In genomic region chr4:126115871-126116521, GRCm38 (mm10) we compare ENCODE assay signal across 21 mouse cellular contexts. TPM values are rescaled to one million over a fixed set of nuclear protein-coding genes. Genes with fewer than 3 reads are reported as not detected.
DNase-seq lines count a peak whose midpoint lies in the region; ATAC-seq and TF ChIP-seq lines count a peak whose summit lies in the region.
"Had no signal": no experiment of that assay in that cellular context is flagged by ENCODE, and none has a peak within 500 bp of the region (broad histone marks: within the 10 kb centered on the region; RNA-seq: fewer than 3 reads in every experiment).

No protein-coding gene starts in this region.

- no peaks in the 10 kb centered on the region for H3K9me3 ChIP-seq in midbrain, embryonic 12.5 days
- peaks cover 3% of the 10 kb centered on the region; the same call in 1 of the 2 replicates for H3K9me3 ChIP-seq in midbrain, embryonic 10.5 days (replicated peaks)
- H3K9me3 ChIP-seq in limb, embryonic 15.5 days, result no peaks in the 10 kb centered on the region

- no peak for DNase-seq in kidney, adult 2 months
- DNase-seq in kidney, postnatal 36 days, result no peak
- DNase-seq in midbrain, embryonic 10.5 days (ENCODE audit: low spot score), result no peak
- no peak for DNase-seq in layer of hippocampus, adult 18-20 months (ENCODE audit: low spot score in 2 of 2)
- DNase-seq in embryo, embryonic 11 days, result no peak
- DNase-seq: adrenal gland, postnatal 25 days; B cell, adult 2 months; cerebellum, adult 11 months; cerebellum, postnatal 25 days; gastrocnemius, postnatal 25 days; heart, adult 2 months; kidney, adult 18-20 months; kidney, postnatal 10 days; lung, adult 2 months; thymus, adult 2 months had no signal

- no peak overlapping the region for H3K4me2 ChIP-seq in midbrain, embryonic 12.5 days (replicated peaks)
- H3K4me2 ChIP-seq in limb, embryonic 15.5 days, result no peak overlapping the region
- H3K4me2 ChIP-seq: hindbrain, embryonic 12.5 days; neural tube, embryonic 13.5 days had no signal

- H3K27ac ChIP-seq in kidney, adult 2 months (ENCODE audit: insufficient read depth, low read depth, low read length), result 0 out of 2 replicates have a peak overlapping the region, but pooled peaks have one; percentile 10
- H3K27ac ChIP-seq in midbrain, embryonic 12.5 days (replicated peaks), result no peak overlapping the region
- no peak overlapping the region; the same call in 1 of the 2 replicates for H3K27ac ChIP-seq in midbrain, embryonic 10.5 days (replicated peaks)
- peak overlapping the region; percentile 22; the same call in 1 of the 2 replicates for H3K27ac ChIP-seq in limb, embryonic 15.5 days
- H3K27ac ChIP-seq: heart, adult 2 months; hindbrain, embryonic 12.5 days; neural tube, embryonic 13.5 days had no signal

- H3K4me3 ChIP-seq in kidney, adult 2 months (ENCODE audit: insufficient read depth, low read depth, low read length), result no peak overlapping the region
- H3K4me3 ChIP-seq in midbrain, embryonic 12.5 days, result no peak overlapping the region
- H3K4me3 ChIP-seq in midbrain, embryonic 10.5 days, result no peak overlapping the region
- H3K4me3 ChIP-seq in limb, embryonic 15.5 days, result no peak overlapping the region
- H3K4me3 ChIP-seq: heart, adult 2 months; hindbrain, embryonic 12.5 days; neural tube, embryonic 13.5 days had no signal

- H3K9ac ChIP-seq in midbrain, embryonic 12.5 days (replicated peaks), result 0 out of 2 replicates have a peak overlapping the region, but pooled peaks have one; percentile 15
- no peak overlapping the region for H3K9ac ChIP-seq in limb, embryonic 15.5 days
- H3K9ac ChIP-seq: hindbrain, embryonic 12.5 days; neural tube, embryonic 13.5 days had no signal

- ATAC-seq in midbrain, embryonic 12.5 days (ENCODE audit: low FRiP score, low read depth), result no peak
- no peak for ATAC-seq in limb, embryonic 15.5 days (ENCODE audit: insufficient number of reproducible peaks, low FRiP score, low TSS enrichment, low read depth)
- ATAC-seq: forebrain, embryonic 14.5 days had no signal

- no peaks in the 10 kb centered on the region for H3K27me3 ChIP-seq in kidney, adult 2 months (replicated peaks; ENCODE audit: control insufficient read depth, insufficient read depth, low read length)
- no peaks in the 10 kb centered on the region for H3K27me3 ChIP-seq in midbrain, embryonic 12.5 days
- H3K27me3 ChIP-seq in midbrain, embryonic 10.5 days (ENCODE audit: low read depth, poor library complexity, severe bottlenecking), result no peaks in the 10 kb centered on the region
- H3K27me3 ChIP-seq in limb, embryonic 15.5 days, result no peaks in the 10 kb centered on the region
- H3K27me3 ChIP-seq: hindbrain, embryonic 12.5 days; neural tube, embryonic 13.5 days had no signal

- TF ChIP-seq POLR2A in kidney, adult 2 months (IDR thresholded peaks at IDR 0.05; ENCODE audit: low read depth, low read length), result no peak

- WGBS in kidney, adult 2 months, result 47% methylated on average over 6 of the region's 6 CpGs
- WGBS in midbrain, embryonic 12.5 days, result 86% methylated on average over 6 of the region's 6 CpGs
- WGBS in midbrain, embryonic 10.5 days, result 84% methylated on average over 6 of the region's 6 CpGs
- 63% methylated on average over 6 of the region's 6 CpGs for WGBS in limb, embryonic 15.5 days

- peaks cover 38% of the 10 kb centered on the region for H3K4me1 ChIP-seq in kidney, adult 2 months (ENCODE audit: control insufficient read depth, insufficient read depth, low read length)
- H3K4me1 ChIP-seq in midbrain, embryonic 12.5 days, result peaks cover 10% of the 10 kb centered on the region
- peaks cover 27% of the 10 kb centered on the region for H3K4me1 ChIP-seq in midbrain, embryonic 10.5 days
- peaks cover 19% of the 10 kb centered on the region for H3K4me1 ChIP-seq in limb, embryonic 15.5 days

- no peaks in the 10 kb centered on the region for H3K36me3 ChIP-seq in kidney, adult 2 months (ENCODE audit: control insufficient read depth, insufficient read depth, low read length)
- peaks cover 7% of the 10 kb centered on the region for H3K36me3 ChIP-seq in midbrain, embryonic 12.5 days
- H3K36me3 ChIP-seq in midbrain, embryonic 10.5 days, result peaks cover 14% of the 10 kb centered on the region
- H3K36me3 ChIP-seq in limb, embryonic 15.5 days, result peaks cover 2% of the 10 kb centered on the region; the same call in 1 of the 2 replicates

- no peak for TF ChIP-seq CTCF in kidney, adult 2 months (conservative IDR thresholded peaks at IDR 0.05; ENCODE audit: insufficient read depth, insufficient read length, low read depth, low read length)

RNA-seq across cellular contexts. Expression of gene Stk40, which starts 12.2 kb away (rescaled TPM):
- 38.3 and 38.9 TPM in 2 replicates for polyA plus RNA-seq in kidney, adult 2 months (2012; rRNA removed)
- 48.8 and 49.0 TPM in 2 replicates for polyA plus RNA-seq in midbrain, embryonic 12.5 days (2016; fragmentation: Nextera tagmentation; extraction: Ambion mirVana)
- 45.0 and 48.9 TPM in 2 replicates for polyA plus RNA-seq in midbrain, embryonic 10.5 days (2016; fragmentation: Nextera tagmentation; extraction: Ambion mirVana)
- polyA plus RNA-seq in limb, embryonic 15.5 days (2015; fragmentation: Nextera tagmentation; extraction: Ambion mirVana), result 32.4 and 35.4 TPM in 2 replicates
- total RNA-seq in layer of hippocampus, adult 18-20 months (2021), result 10 to 100 TPM; 30.2 to 32.9 TPM

RNA-seq across cellular contexts. Expression of gene Lsm10, which starts 19.6 kb away (rescaled TPM):
- 36.5 TPM in 2 replicates for polyA plus RNA-seq in kidney, adult 2 months (2012; rRNA removed)
- polyA plus RNA-seq in midbrain, embryonic 12.5 days (2016; fragmentation: Nextera tagmentation; extraction: Ambion mirVana), result 42.1 and 42.9 TPM in 2 replicates
- 48.6 and 49.1 TPM in 2 replicates for polyA plus RNA-seq in midbrain, embryonic 10.5 days (2016; fragmentation: Nextera tagmentation; extraction: Ambion mirVana)
- polyA plus RNA-seq in limb, embryonic 15.5 days (2015; fragmentation: Nextera tagmentation; extraction: Ambion mirVana), result 50.1 and 51.2 TPM in 2 replicates
- 10 to 100 TPM; 12.7 to 15.6 TPM for total RNA-seq in layer of hippocampus, adult 18-20 months (2021)

RNA-seq across cellular contexts. Expression of gene Eva1b, which starts 31.5 kb away (rescaled TPM):
- 68.8 and 101 TPM in 2 replicates for polyA plus RNA-seq in kidney, adult 2 months (2012; rRNA removed)
- 18.6 and 26.8 TPM in 2 replicates for polyA plus RNA-seq in midbrain, embryonic 12.5 days (2016; fragmentation: Nextera tagmentation; extraction: Ambion mirVana)
- 22.1 and 25.0 TPM in 2 replicates for polyA plus RNA-seq in midbrain, embryonic 10.5 days (2016; fragmentation: Nextera tagmentation; extraction: Ambion mirVana)
- 81.0 and 86.3 TPM in 2 replicates for polyA plus RNA-seq in limb, embryonic 15.5 days (2015; fragmentation: Nextera tagmentation; extraction: Ambion mirVana)
- total RNA-seq in layer of hippocampus, adult 18-20 months (2021), result 1 to 10 TPM; 1.8 to 1.9 TPM

RNA-seq across cellular contexts. Expression of gene Sh3d21, which starts 47.3 kb away (rescaled TPM):
- 5.0 and 5.5 TPM in 2 replicates for polyA plus RNA-seq in kidney, adult 2 months (2012; rRNA removed)
- 1.6 and 1.7 TPM in 2 replicates for polyA plus RNA-seq in midbrain, embryonic 12.5 days (2016; fragmentation: Nextera tagmentation; extraction: Ambion mirVana)
- 0.79 and 1.3 TPM in 2 replicates for polyA plus RNA-seq in midbrain, embryonic 10.5 days (2016; fragmentation: Nextera tagmentation; extraction: Ambion mirVana)
- 12.1 and 13.8 TPM in 2 replicates for polyA plus RNA-seq in limb, embryonic 15.5 days (2015; fragmentation: Nextera tagmentation; extraction: Ambion mirVana)
- total RNA-seq in layer of hippocampus, adult 18-20 months (2021), result under 1 TPM; 0.57 to 0.58 TPM
- total RNA-seq: monocyte, adult 5-6 weeks had no signal

RNA-seq across cellular contexts. Expression of gene Oscp1, which starts 57.6 kb away (rescaled TPM):
- 2.5 and 3.3 TPM in 2 replicates for polyA plus RNA-seq in kidney, adult 2 months (2012; rRNA removed)
- 31.6 and 31.8 TPM in 2 replicates for polyA plus RNA-seq in midbrain, embryonic 12.5 days (2016; fragmentation: Nextera tagmentation; extraction: Ambion mirVana)
- polyA plus RNA-seq in midbrain, embryonic 10.5 days (2016; fragmentation: Nextera tagmentation; extraction: Ambion mirVana), result 33.2 and 34.7 TPM in 2 replicates
- 11.5 TPM in 2 replicates for polyA plus RNA-seq in limb, embryonic 15.5 days (2015; fragmentation: Nextera tagmentation; extraction: Ambion mirVana)
- total RNA-seq in layer of hippocampus, adult 18-20 months (2021), result 10 to 100 TPM; 43.6 to 47.6 TPM

Comparison
In these comparisons a context has a peak if more than half of its experiments do, and no peak if none do; other contexts are left out.
1. H3K27ac ChIP-seq: peak in kidney, adult 2 months (single experiment) and limb, embryonic 15.5 days (single experiment); none in midbrain, embryonic 12.5 days (single experiment) and midbrain, embryonic 10.5 days (single experiment).